Mouse (Mus musculus) intestine, embryonic 14.5 days (tissue): ENCODE measurements around the gene Lamb2. TPM values are rescaled to one million over a fixed set of nuclear protein-coding genes. Genes with fewer than 3 reads are reported as not detected.
A peak's percentile ranks its signal among the peaks of the same experiment; 100 is the strongest.

Experiments used
- ATAC-seq: fragments of 200-750 bp; cut with Nextera tagmentation; replicated peaks from 2 replicates; pipeline ENCODE4 v1.8.0; 2017; ENCODE audit warnings: low read depth, moderate number of reproducible peaks, moderate TSS enrichment, moderate library complexity; ENCODE audit not compliant: low FRiP score, low TSS enrichment
- DNase-seq: peaks from one replicate; pipeline ENCODE4 v3.0.0-alpha.2; 2018; ENCODE audit warnings: low spot score
- H3K27ac ChIP-seq: fragments of 300-500 bp; sonication (generic); 2 replicates; pipeline ENCODE4 v1.5.1; 2014; ENCODE audit warnings: low read depth, mild to moderate bottlenecking, control low read depth
- H3K27me3 ChIP-seq: fragments of 300-500 bp; sonication (generic); replicated peaks from 2 replicates; pipeline ENCODE4 v1.6.1; 2014; ENCODE audit warnings: low read length, control low read depth; ENCODE audit not compliant: control insufficient read depth, insufficient read depth
- H3K36me3 ChIP-seq: fragments of 300-500 bp; sonication (generic); 2 replicates; pipeline ENCODE4 v1.6.1; 2014; ENCODE audit warnings: low read length, control low read depth; ENCODE audit not compliant: control insufficient read depth, insufficient read depth
- H3K4me1 ChIP-seq: fragments of 300-500 bp; sonication (generic); replicated peaks from 2 replicates; pipeline ENCODE4 v1.6.1; 2014; ENCODE audit warnings: low read length, control low read depth, mixed read lengths; ENCODE audit not compliant: control insufficient read depth, insufficient read depth
- H3K4me2 ChIP-seq: fragments of 300-500 bp; sonication (generic); 2 replicates; pipeline ENCODE4 v1.6.1; 2014; ENCODE audit warnings: low read length
- H3K4me3 ChIP-seq: fragments of 300-500 bp; sonication (generic); 2 replicates; pipeline ENCODE4 v1.5.1; 2014; ENCODE audit warnings: low read depth, low read length, control low read depth, mixed read lengths
- H3K9ac ChIP-seq: fragments of 300-500 bp; sonication (generic); 2 replicates; pipeline ENCODE4 v1.6.1; 2014; ENCODE audit warnings: mild to moderate bottlenecking, low read length
- H3K9me3 ChIP-seq: fragments of 300-500 bp; sonication (generic); 2 replicates; pipeline ENCODE4 v1.6.1; 2016; ENCODE audit warnings: low read length, control low read depth; ENCODE audit not compliant: control insufficient read depth
- WGBS: fragments of 180-500 bp; shearing (Covaris S2); extraction: QIAGEN DNeasy Blood & Tissue Kit; methylation state at CpG from one replicate; pipeline ENCODE4 v1.1.7; 2014; 5-methylcytosine and 5-hydroxymethylcytosine counted together
- polyA plus RNA-seq: library from polyadenylated mRNA; unstranded; fragments of >200 nt; fragmentation: Nextera tagmentation; extraction: Ambion mirVana; gene quantifications from 2 replicates; pipeline ENCODE4 v1.2.1, GENCODE M21; 2014

Gene Lamb2
- polyA plus RNA-seq, 1 experiment from 2014 or later: 32.3 TPM

DNA sequence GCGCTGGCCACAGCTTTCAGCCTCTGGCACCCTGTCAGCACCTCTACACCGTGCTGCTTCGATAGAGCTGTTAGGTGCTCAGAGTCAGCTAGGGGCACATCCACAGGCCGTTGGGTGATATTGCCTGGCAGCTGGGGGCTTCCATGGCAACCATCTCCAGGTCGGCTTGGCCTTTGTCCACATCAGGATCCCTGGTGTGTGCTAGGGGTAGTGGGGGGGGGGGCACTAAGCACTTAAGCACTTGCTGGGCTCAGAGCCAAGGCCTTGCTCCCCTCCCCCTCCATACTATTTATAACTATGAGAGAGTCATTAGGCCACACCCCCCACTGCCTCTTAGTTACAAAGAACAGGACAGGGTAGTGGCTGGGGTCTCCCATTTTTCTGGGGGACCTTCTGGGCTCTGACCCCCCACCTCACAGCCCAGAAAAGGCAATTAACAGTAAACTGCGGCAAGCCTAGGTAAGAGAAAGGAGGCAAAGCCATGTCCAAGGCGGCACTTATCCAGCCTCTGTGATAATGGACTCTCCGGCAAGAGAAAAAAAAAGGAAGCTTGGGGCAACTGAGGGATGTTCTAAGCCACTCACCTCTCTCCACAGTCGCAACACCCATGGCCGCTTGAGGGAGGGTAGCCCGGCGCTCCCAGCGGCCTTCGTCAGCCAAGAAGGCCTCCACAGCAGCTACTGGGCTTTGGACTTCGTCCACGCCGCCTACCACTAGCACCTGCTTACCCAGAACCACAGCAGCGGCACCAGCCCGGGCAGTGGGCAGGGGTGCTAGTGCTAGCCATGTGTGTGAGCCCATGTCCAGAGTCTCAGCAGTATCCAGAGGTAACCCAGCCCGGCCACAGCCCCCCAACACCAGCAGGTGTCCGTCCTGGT lies 29.0 kb upstream of the Lamb2 start:
- ATAC-seq (peak; percentile 45), DNase-seq (peak; percentile 78)
- peak overlapping the region; percentile 59 for H3K4me3 ChIP-seq
- peak overlapping the region; percentile 60 for H3K9ac ChIP-seq
- no peaks in the 10 kb centered on the region for H3K9me3 ChIP-seq
- 57% methylated on average over 21 of the region's 21 CpGs for WGBS
- peak overlapping the region; percentile 89 for H3K4me2 ChIP-seq
- H3K27ac ChIP-seq: peak overlapping the region; percentile 71
- H3K36me3 ChIP-seq: peaks cover 12% of the 10 kb centered on the region
- H3K27me3 ChIP-seq: no peaks in the 10 kb centered on the region
- H3K4me1 ChIP-seq: peaks cover 34% of the 10 kb centered on the region

DNA sequence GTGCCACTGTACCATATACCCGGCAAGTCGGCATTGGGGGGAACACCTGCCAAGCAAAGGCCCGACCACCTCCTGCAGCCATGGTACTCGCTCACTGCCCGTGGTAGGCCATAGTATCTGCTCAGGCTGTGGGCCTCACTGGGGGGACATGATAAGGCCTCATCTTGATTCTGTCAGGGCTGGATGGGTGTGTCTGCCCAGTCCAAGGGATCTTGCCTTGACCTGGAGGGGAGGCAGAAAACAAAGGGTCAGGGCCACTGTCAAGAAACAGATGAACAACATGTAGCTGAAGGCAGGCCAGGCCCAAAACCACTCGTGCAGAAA lies 28.4 kb upstream of the Lamb2 start:
- H3K9ac ChIP-seq: peak overlapping the region; percentile 60
- H3K36me3 ChIP-seq: peaks cover 12% of the 10 kb centered on the region
- H3K4me1 ChIP-seq: peaks cover 34% of the 10 kb centered on the region
- 88% methylated on average over 6 of the region's 6 CpGs for WGBS
- ATAC-seq (no peak), DNase-seq (no peak)
- peak overlapping the region; percentile 59 for H3K4me3 ChIP-seq
- H3K27ac ChIP-seq: peak overlapping the region; percentile 71
- H3K4me2 ChIP-seq: peak overlapping the region; percentile 89
- H3K9me3 ChIP-seq: no peaks in the 10 kb centered on the region
- no peaks in the 10 kb centered on the region for H3K27me3 ChIP-seq

DNA sequence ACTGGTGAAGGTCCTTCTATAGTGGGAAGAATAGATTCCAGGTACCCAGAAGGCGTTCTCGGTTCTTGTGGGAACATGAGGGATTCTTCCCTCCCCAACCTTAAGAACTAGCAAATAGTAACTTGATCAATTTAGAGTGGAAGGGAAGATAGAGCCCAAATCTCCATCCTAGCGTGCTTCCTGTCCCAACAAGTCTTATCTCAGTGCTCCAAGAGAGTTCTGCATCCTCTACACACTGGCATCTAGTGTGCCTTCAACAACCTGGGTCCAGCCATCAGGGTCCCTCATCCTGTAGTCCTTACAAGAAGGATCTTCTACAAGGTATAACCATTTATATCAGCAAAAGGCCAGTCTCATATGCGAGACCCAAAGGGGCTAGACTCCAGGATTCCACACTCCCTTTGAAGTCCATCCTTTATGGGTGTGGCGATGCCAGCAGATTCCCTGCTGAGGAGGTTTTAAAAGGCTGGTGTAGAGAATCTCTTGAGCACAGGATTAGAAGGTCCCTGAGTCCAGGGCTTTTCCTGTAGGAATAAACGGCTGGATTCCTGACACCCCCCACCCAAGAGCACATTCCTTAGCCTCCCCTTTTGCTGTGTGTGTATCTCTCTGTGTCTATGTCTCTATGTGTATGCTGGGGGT lies 27.9 kb upstream of the Lamb2 start:
- H3K9me3 ChIP-seq: no peaks in the 10 kb centered on the region
- ATAC-seq: no peak
- H3K36me3 ChIP-seq: peaks cover 12% of the 10 kb centered on the region
- peaks cover 34% of the 10 kb centered on the region for H3K4me1 ChIP-seq
- peak overlapping the region; percentile 59 for H3K4me3 ChIP-seq
- peak overlapping the region; percentile 60 for H3K9ac ChIP-seq
- H3K27ac ChIP-seq: peak overlapping the region; percentile 92
- H3K4me2 ChIP-seq: peak overlapping the region; percentile 89
- no peaks in the 10 kb centered on the region for H3K27me3 ChIP-seq
- WGBS: 46% methylated on average over 6 of the region's 6 CpGs
- peak; percentile 59 for DNase-seq

DNA sequence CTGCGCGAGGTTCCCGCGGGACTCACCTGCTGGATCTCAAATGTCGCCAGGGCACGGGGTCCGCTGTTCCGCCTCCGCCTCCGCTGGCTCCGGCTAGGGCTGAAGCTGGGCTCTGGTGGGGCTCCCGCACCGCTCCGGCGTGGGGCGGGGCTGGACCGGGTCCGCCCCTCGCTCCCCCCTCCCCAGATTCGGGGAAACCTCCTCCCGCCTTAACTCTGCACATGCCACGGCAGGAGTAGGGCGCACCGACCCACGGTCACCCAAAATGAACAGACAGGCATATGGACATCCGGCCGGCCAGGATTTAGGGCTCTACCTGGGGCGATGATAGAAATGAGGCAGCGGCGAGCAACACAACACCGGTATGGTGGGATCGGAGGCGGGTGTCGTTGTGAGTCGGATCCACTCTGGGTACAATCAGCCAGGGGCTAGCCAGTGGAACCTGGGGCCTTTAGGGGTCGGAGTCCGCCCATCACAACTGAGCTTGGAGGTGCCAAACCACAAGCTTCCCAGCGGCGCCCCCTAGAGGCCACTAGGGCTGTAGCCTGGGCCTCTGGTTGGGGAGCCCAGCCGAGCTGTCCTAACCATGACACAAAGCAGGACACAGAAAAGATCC lies 27.1 kb upstream of the Lamb2 start:
- Histone ChIP-seq H3K9me3 (no peaks in the 10 kb centered on the region), H3K4me1 (peaks cover 34% of the 10 kb centered on the region), H3K27ac (peak overlapping the region; percentile 92), H3K27me3 (no peaks in the 10 kb centered on the region), H3K9ac (peak overlapping the region; percentile 60), H3K4me2 (peak overlapping the region; percentile 89), H3K36me3 (peaks cover 12% of the 10 kb centered on the region), H3K4me3 (peak overlapping the region; percentile 59)
- ATAC-seq: peak; percentile 87
- peak; percentile 98 for DNase-seq
- under 1% methylated on average over 40 of the region's 40 CpGs for WGBS

DNA sequence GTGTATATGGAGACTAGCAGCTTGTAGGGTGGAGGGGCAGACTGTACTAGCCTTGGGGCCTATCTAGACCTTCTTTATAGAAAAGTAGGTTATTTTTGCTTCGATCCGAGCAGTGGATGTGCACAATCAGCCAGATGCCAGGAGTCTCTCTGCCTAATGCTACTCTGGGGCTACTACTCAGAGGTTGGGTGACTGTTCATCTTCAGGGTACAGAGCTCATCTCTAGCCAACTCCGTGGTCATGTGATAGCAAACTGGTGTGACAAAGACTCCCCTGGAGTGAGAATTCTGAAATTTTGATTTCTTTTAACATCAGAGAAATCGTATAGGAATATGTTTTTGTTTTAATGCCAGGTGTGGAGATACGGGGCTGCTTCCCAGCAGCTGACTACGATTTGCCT lies 26.6 kb upstream of the Lamb2 start:
- 28% methylated on average over 6 of the region's 6 CpGs for WGBS
- Histone ChIP-seq H3K4me2 (peak overlapping the region; percentile 89), H3K36me3 (peaks cover 9% of the 10 kb centered on the region), H3K27ac (peak overlapping the region; percentile 92), H3K9me3 (no peaks in the 10 kb centered on the region), H3K4me1 (peaks cover 34% of the 10 kb centered on the region), H3K4me3 (peak overlapping the region; percentile 59), H3K9ac (peak overlapping the region; percentile 60), H3K27me3 (no peaks in the 10 kb centered on the region)
- peak; percentile 38 for ATAC-seq
- no peak for DNase-seq

DNA sequence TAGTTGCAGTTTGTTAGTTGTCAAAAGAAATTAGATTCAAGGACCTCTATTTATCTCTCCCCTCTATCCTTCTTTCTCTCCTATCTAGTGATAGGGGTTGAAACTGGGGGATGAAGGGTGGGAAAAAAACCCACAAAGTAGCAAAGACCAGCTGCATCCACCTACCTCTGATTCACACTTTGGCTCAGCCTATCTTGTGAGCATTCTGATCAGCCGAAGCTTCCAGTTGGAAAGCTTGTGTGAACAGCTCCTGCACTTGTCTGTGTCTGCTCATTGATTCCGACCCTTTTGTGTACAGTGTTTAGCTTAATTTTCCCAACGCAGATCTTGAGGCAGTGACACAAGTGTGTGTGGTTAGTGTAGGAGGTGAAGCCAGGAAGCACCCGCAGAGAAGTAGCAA lies 26.1 kb upstream of the Lamb2 start:
- peak overlapping the region; percentile 89 for H3K4me2 ChIP-seq
- H3K9ac ChIP-seq: peak overlapping the region; percentile 60; the same call in 1 of the 2 replicates
- H3K27me3 ChIP-seq: no peaks in the 10 kb centered on the region
- peaks cover 3% of the 10 kb centered on the region for H3K36me3 ChIP-seq
- 54% methylated on average over 4 of the region's 4 CpGs for WGBS
- H3K4me3 ChIP-seq: peak overlapping the region; percentile 59
- H3K27ac ChIP-seq: peak overlapping the region; percentile 92
- no peak for DNase-seq
- no peak for ATAC-seq
- no peaks in the 10 kb centered on the region for H3K9me3 ChIP-seq
- H3K4me1 ChIP-seq: peaks cover 34% of the 10 kb centered on the region

DNA sequence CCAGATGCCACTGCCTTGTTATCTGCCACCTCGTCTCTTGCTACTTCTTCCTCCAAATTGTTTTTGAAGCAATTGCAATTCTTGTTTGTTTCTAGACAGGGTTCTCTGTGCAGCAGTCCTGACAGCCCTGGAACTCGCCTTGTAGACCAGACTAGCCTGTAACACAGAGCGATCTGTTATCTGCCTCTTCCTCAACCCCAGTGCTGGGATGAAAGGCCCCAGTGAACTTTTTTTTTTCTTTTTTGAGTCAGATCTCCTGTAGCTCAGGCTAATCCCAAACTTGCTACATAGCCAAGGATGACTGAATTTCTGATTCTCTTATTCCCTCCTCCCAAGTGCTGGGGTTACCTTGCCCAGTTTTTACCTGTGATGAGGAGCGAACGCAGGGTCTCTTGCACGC lies 25.1 kb upstream of the Lamb2 start:
- Histone ChIP-seq H3K36me3 (no peaks in the 10 kb centered on the region), H3K4me2 (no peak overlapping the region), H3K4me1 (peaks cover 31% of the 10 kb centered on the region), H3K27ac (no peak overlapping the region), H3K4me3 (no peak overlapping the region), H3K9me3 (no peaks in the 10 kb centered on the region), H3K27me3 (no peaks in the 10 kb centered on the region), H3K9ac (no peak overlapping the region)
- ATAC-seq (no peak), DNase-seq (no peak)
- 90% methylated on average over 6 of the region's 6 CpGs for WGBS

DNA sequence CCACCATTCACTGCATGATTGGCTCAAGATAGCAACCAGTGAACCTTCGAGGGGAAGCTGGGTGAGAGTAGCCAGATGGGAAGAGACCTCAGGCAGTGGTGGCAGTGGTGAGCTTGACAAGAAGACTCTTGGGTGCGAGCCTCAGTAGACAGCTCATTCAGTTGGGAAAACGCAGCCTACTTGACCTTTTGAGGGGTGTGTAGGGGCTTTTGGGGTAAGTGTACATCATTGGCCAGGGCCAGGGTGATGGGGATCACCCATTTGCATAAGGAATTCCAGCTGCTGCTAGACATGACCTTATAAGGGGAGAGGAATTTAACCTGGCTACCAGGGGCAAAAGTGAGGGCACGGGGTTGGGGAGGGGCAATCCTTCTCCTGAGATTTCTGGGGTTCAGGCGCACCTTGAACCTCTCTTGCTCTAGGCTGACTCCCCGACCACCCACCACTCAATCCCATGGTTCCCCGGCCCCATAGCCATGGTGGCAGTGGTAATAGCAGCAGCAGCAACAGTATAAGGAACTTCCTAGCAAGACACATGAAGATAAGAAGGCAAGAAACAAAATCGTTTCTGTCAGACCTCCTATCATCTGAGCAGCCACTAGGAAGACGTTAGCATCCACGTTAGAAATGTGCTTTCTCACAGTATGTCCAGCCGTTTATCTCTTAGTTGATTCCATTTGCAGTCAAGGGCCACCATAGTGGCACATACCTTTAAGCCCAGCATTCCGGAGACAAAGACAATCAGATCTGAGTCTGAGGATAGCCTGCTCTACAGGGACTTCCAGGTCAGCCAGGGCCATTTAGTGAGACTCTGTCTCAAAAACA lies 23.6 kb upstream of the Lamb2 start:
- Histone ChIP-seq H3K4me1 (peaks cover 16% of the 10 kb centered on the region), H3K27ac (no peak overlapping the region), H3K4me3 (no peak overlapping the region), H3K4me2 (no peak overlapping the region), H3K9ac (no peak overlapping the region), H3K36me3 (no peaks in the 10 kb centered on the region), H3K27me3 (no peaks in the 10 kb centered on the region), H3K9me3 (no peaks in the 10 kb centered on the region)
- ATAC-seq: no peak
- 70% methylated on average over 12 of the region's 12 CpGs for WGBS
- no peak for DNase-seq
